Mouse (Mus musculus) adrenal gland, adult 2 months (tissue): Measurements from ENCODE around the gene Rgs2. TPM values are rescaled to one million over a fixed set of nuclear protein-coding genes. Genes with fewer than 3 reads are reported as not detected.

Experiments
- DNase-seq: peaks from one replicate; pipeline ENCODE4 v3.0.0; 2021
- polyA plus RNA-seq: library from polyadenylated mRNA; depleted of rRNA; stranded (reverse); fragments of >200 nt; gene quantifications from 2 replicates; pipeline ENCODE4 v1.2.3, GENCODE M21; 2012; rRNA removed
- total RNA-seq, 2 experiments: library from RNA; stranded (reverse); gene quantifications; 2 replicates each; pipeline ENCODE4 v1.2.3; 2021

The Rgs2 gene
- total and polyA plus RNA-seq, 3 experiments, result 3.9 to 413 (median 342) TPM

- DNase-seq, result peak; percentile 85
Observed at GRCm38 (mm10) chr1:143984988-143985625, 18.9 kb downstream of the Rgs2 start.

- no peak for DNase-seq
Observed at GRCm38 (mm10) chr1:143982765-143983312, 21.1 kb downstream of the Rgs2 start.

DNA sequence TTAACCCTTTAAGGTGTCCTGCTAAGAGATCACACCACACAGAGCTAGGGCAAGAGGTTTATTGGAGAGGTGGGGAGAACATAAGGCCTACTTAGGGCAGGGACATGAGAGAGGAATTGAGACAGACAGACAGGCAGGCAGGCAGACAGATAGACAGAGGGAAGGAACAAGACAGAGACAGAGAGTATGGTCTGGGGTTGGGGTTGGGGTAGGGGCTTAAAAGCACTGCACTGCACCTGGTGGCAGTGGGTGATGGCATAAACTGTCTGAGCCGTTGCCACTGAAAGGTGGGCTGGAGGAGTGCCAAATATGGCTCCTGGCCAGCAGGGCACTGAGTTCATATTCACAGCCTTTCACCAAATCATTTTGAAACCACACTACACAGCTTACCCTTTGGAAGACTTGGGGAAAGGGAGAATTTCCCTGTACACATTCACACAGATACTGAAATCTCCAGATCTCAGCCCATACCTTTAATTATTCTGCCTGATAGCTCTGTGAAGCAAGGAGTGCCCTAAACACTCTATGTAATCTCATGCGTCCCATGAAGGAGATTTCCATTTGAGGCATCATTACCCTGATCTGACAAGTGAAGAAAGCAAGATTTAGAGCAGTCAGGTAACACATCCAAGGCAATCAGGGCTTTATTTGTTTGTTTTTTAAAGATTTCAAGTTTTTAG, 21.7 kb downstream of the Rgs2 start:
- DNase-seq, result peak; percentile 30

- DNase-seq, result no peak
Observed at GRCm38 (mm10) chr1:143980811-143981210, 23.1 kb downstream of the Rgs2 start.

- no peak for DNase-seq
Observed at GRCm38 (mm10) chr1:143974637-143975036, 29.3 kb downstream of the Rgs2 start.

DNA sequence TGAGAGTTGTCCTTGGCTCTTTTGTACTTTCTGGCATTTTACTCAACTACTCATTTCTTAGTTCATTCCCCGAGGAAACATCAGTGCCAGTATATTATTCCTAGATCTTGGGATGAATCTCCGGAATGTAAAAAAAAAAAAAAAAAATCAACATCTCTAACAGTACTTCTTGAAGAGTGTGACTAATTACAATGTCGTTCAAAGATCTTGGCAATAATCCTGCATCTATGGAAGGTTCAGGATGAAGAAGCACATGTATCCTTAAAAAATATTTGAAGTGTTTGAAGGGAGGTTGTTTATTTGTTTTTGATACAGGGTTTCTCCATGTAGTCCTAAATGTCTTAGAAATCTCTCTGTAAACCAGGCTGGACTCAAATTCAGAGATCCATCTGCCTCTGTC, 41.7 kb downstream of the Rgs2 start:
- DNase-seq, result no peak

DNA sequence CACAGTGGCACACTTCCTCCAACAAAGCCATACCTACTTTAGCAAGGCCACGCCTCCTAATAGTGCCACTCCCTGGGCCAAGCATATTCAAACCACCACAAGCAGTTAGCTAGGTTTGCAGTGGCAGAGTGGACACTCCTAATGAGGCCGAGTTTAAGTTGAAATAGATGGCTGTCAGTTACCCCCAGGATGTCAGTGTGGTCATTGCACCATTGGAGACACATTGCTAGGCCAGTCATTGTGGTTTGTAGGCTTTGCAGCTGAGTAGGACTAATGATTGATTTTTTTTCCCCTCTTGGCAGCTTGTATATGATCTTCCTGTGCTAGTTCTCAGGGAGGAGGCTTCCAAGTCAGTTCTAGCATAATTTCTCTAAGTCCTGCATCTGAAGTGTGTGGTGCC, 43.6 kb downstream of the Rgs2 start:
- DNase-seq, result no peak

GRCm38 (mm10) chr1:143956090-143956489, 47.9 kb downstream of the Rgs2 start:
- no peak for DNase-seq

DNA sequence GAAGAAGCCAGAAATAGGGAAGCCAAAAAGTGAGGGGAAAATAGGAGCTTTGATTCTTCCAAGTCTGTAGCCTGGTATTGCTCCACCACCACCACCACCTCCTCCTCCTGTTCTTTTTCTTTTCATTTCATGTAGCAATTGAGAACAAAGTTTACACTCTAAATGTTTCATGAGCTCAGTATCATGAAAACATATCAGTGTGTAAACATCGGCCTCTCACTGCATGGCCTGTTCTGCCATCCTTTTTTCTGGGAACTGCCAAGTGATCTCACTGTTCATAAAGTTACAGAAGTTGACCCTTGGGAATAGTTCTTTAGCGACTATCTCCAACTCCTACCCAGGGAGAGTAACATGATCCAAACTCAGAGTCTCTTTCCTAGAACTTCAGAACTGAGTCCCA, 51.1 kb downstream of the Rgs2 start:
- DNase-seq, result no peak

Other genes with a start within 250 kb of the Rgs2 start
- 10 to 100 TPM; 11.3 to 18.1 TPM for gene Trove2, start 227.1 kb downstream of the Rgs2 start, total RNA-seq
- 0.48 and 0.51 TPM in 2 replicates for gene Trove2, start 227.1 kb downstream of the Rgs2 start, polyA plus RNA-seq
- gene Uchl5, start 226.9 kb downstream of the Rgs2 start, total RNA-seq, result 10 to 100 TPM; 20.5 to 23.7 TPM
- gene Uchl5, start 226.9 kb downstream of the Rgs2 start, polyA plus RNA-seq, result 1.2 and 1.9 TPM in 2 replicates
- gene Rgs13, start 173.2 kb upstream of the Rgs2 start, total RNA-seq, result not detected
- gene Rgs13, start 173.2 kb upstream of the Rgs2 start, polyA plus RNA-seq, result not detected in 2 replicates
- gene Rgs1, start 245.1 kb upstream of the Rgs2 start, total RNA-seq, result 1 to 10 TPM in 1 of 2 experiments, under 1 TPM in 1; 0.69 to 1.0 TPM
- gene Rgs1, start 245.1 kb upstream of the Rgs2 start, polyA plus RNA-seq, result 0.01 TPM in 1 of 2 replicates, not detected in the other